Mouse (Mus musculus): ENCODE results near the gene Cenpf. TPM values are rescaled to one million over a fixed set of nuclear protein-coding genes. Genes with fewer than 3 reads are reported as not detected.

Gene Cenpf
- polyA plus RNA-seq (2015; fragmentation: Nextera tagmentation; extraction: Ambion mirVana), result 80.6 and 92.5 TPM in 2 replicates

GRCm38 (mm10) chr1:189687654-189688387 is at the start of gene Cenpf:
TSS of gene Cenpf (minus strand) at chr1:189688086.
- H3K36me3 ChIP-seq, result peaks cover 25% of the 10 kb centered on the region
- H3K9me3 ChIP-seq (replicated peaks), result no peaks in the 10 kb centered on the region
- peak within 1 kb of the TSS; percentile 85 for H3K4me2 ChIP-seq
- H3K27ac ChIP-seq, result peak within 1 kb of the TSS; percentile 66
- peak within 1 kb of the TSS; percentile 77 for H3K4me3 ChIP-seq (replicated peaks)
- ATAC-seq (replicated peaks; ENCODE audit: low FRiP score), result peak; percentile 100
- 1% methylated on average over 53 of the region's 55 CpGs for WGBS
- peaks cover 31% of the 10 kb centered on the region for H3K4me1 ChIP-seq
- H3K9ac ChIP-seq, result peak within 1 kb of the TSS; percentile 82
- no peaks in the 10 kb centered on the region for H3K27me3 ChIP-seq

- Histone ChIP-seq H3K4me1 (peaks cover 51% of the 10 kb centered on the region), H3K4me3 (replicated peaks) (0 out of 2 replicates have a peak overlapping the region, but pooled peaks have one; percentile 96), H3K27ac (peak overlapping the region; percentile 64), H3K36me3 (no peaks in the 10 kb centered on the region), H3K9ac (no peak overlapping the region), H3K4me2 (peak overlapping the region; percentile 80), H3K9me3 (replicated peaks) (no peaks in the 10 kb centered on the region), H3K27me3 (no peaks in the 10 kb centered on the region)
- no peak for ATAC-seq (replicated peaks; ENCODE audit: low FRiP score)
- WGBS, result 54% methylated on average over 8 of the region's 8 CpGs
Measured at GRCm38 (mm10) chr1:189732156-189732555, 44.3 kb upstream of the Cenpf start.

- Histone ChIP-seq H3K27me3 (no peaks in the 10 kb centered on the region), H3K4me2 (peak overlapping the region; percentile 80), H3K4me3 (replicated peaks) (peak overlapping the region; percentile 96; the same call in 1 of the 2 replicates), H3K4me1 (peaks cover 54% of the 10 kb centered on the region), H3K27ac (peak overlapping the region; percentile 64), H3K36me3 (no peaks in the 10 kb centered on the region), H3K9me3 (replicated peaks) (no peaks in the 10 kb centered on the region), H3K9ac (0 out of 2 replicates have a peak overlapping the region, but pooled peaks have one; percentile 6)
- WGBS, result 64% methylated on average over 10 of the region's 10 CpGs
- no peak for ATAC-seq (replicated peaks; ENCODE audit: low FRiP score)
Measured at GRCm38 (mm10) chr1:189731697-189732096, 43.8 kb upstream of the Cenpf start.

GRCm38 (mm10) chr1:189729141-189729815 is 41.4 kb upstream of the Cenpf start:
- 3% methylated on average over 17 of the region's 17 CpGs for WGBS

GRCm38 (mm10) chr1:189728784-189729115 is 40.9 kb upstream of the Cenpf start:
- H3K9ac ChIP-seq, result peak overlapping the region; percentile 95
- no peak for ATAC-seq (replicated peaks; ENCODE audit: low FRiP score)
- no peaks in the 10 kb centered on the region for H3K36me3 ChIP-seq
- H3K4me1 ChIP-seq, result peaks cover 64% of the 10 kb centered on the region
- H3K9me3 ChIP-seq (replicated peaks), result no peaks in the 10 kb centered on the region
- H3K4me2 ChIP-seq, result peak overlapping the region; percentile 80
- peak overlapping the region; percentile 96 for H3K4me3 ChIP-seq (replicated peaks)
- no peaks in the 10 kb centered on the region for H3K27me3 ChIP-seq
- H3K27ac ChIP-seq, result peak overlapping the region; percentile 99
- WGBS, result 0% methylated on average over 15 of the region's 15 CpGs

More at GRCm38 (mm10) chr1:189729141-189729815, 41.4 kb upstream of the Cenpf start:
- Histone ChIP-seq H3K27me3 (no peaks in the 10 kb centered on the region), H3K27ac (peak overlapping the region; percentile 99), H3K9me3 (replicated peaks) (no peaks in the 10 kb centered on the region), H3K4me3 (replicated peaks) (peak overlapping the region; percentile 96), H3K4me1 (peaks cover 64% of the 10 kb centered on the region), H3K36me3 (no peaks in the 10 kb centered on the region), H3K9ac (peak overlapping the region; percentile 95), H3K4me2 (peak overlapping the region; percentile 80)
- ATAC-seq (replicated peaks; ENCODE audit: low FRiP score), result no peak

- peak; percentile 92 for ATAC-seq (replicated peaks; ENCODE audit: low FRiP score)
- H3K9me3 ChIP-seq (replicated peaks), result no peaks in the 10 kb centered on the region
- H3K27me3 ChIP-seq, result no peaks in the 10 kb centered on the region
- under 1% methylated on average over 88 of the region's 98 CpGs for WGBS
- peaks cover 64% of the 10 kb centered on the region for H3K4me1 ChIP-seq
- H3K9ac ChIP-seq, result peak within 1 kb of the TSS; percentile 95
- H3K4me3 ChIP-seq (replicated peaks), result peak within 1 kb of the TSS; percentile 96
- H3K36me3 ChIP-seq, result no peaks in the 10 kb centered on the region
- peak within 1 kb of the TSS; percentile 99 for H3K27ac ChIP-seq
- H3K4me2 ChIP-seq, result peak within 1 kb of the TSS; percentile 80
Measured at GRCm38 (mm10) chr1:189727884-189728783, 40.2 kb upstream of the Cenpf start, which contains the start of gene Ptpn14. TSS of gene Ptpn14 (plus strand) at chr1:189728268.

GRCm38 (mm10) chr1:189727346-189727883 is 39.5 kb upstream of the Cenpf start:
- ATAC-seq (replicated peaks; ENCODE audit: low FRiP score), result peak; percentile 72

GRCm38 (mm10) chr1:189726121-189726520 is 38.2 kb upstream of the Cenpf start:
- peak; percentile 19 for ATAC-seq (replicated peaks; ENCODE audit: low FRiP score)
- Histone ChIP-seq H3K36me3 (no peaks in the 10 kb centered on the region), H3K9me3 (replicated peaks) (no peaks in the 10 kb centered on the region), H3K4me3 (replicated peaks) (no peak overlapping the region), H3K27me3 (no peaks in the 10 kb centered on the region), H3K27ac (peak overlapping the region; percentile 99), H3K4me2 (no peak overlapping the region), H3K4me1 (peaks cover 45% of the 10 kb centered on the region), H3K9ac (no peak overlapping the region)
- 49% methylated on average over 4 of the region's 4 CpGs for WGBS

More at GRCm38 (mm10) chr1:189727346-189727883, 39.5 kb upstream of the Cenpf start:
- no peaks in the 10 kb centered on the region for H3K27me3 ChIP-seq
- no peaks in the 10 kb centered on the region for H3K36me3 ChIP-seq
- peak overlapping the region; percentile 80 for H3K4me2 ChIP-seq
- H3K4me1 ChIP-seq, result peaks cover 58% of the 10 kb centered on the region
- no peaks in the 10 kb centered on the region for H3K9me3 ChIP-seq (replicated peaks)
- peak overlapping the region; percentile 60 for H3K9ac ChIP-seq
- H3K27ac ChIP-seq, result peak overlapping the region; percentile 99
- WGBS, result under 1% methylated on average over 22 of the region's 22 CpGs
- H3K4me3 ChIP-seq (replicated peaks), result peak overlapping the region; percentile 96

GRCm38 (mm10) chr1:189718600-189718999 is 30.7 kb upstream of the Cenpf start:
- no peak for ATAC-seq (replicated peaks; ENCODE audit: low FRiP score)
- Histone ChIP-seq H3K27ac (no peak overlapping the region), H3K36me3 (no peaks in the 10 kb centered on the region), H3K4me3 (replicated peaks) (no peak overlapping the region), H3K27me3 (no peaks in the 10 kb centered on the region), H3K4me2 (no peak overlapping the region), H3K9ac (no peak overlapping the region), H3K9me3 (replicated peaks) (0 out of 2 replicates have a peak, but pooled peaks cover 5% of the 10 kb centered on the region), H3K4me1 (peaks cover 18% of the 10 kb centered on the region)
- WGBS, result 73% methylated on average over 5 of the region's 5 CpGs

- no peak overlapping the region for H3K27ac ChIP-seq
- no peak for ATAC-seq (replicated peaks; ENCODE audit: low FRiP score)
Measured at GRCm38 (mm10) chr1:189717546-189717945, 29.7 kb upstream of the Cenpf start.

More at GRCm38 (mm10) chr1:189717546-189717945, 29.7 kb upstream of the Cenpf start:
- peaks cover 18% of the 10 kb centered on the region for H3K4me1 ChIP-seq
- H3K36me3 ChIP-seq, result no peaks in the 10 kb centered on the region
- H3K4me2 ChIP-seq, result no peak overlapping the region
- H3K4me3 ChIP-seq (replicated peaks), result no peak overlapping the region
- no peak overlapping the region for H3K9ac ChIP-seq
- 79% methylated on average over 11 of the region's 11 CpGs for WGBS
- H3K27me3 ChIP-seq, result no peaks in the 10 kb centered on the region
- 0 out of 2 replicates have a peak, but pooled peaks cover 5% of the 10 kb centered on the region for H3K9me3 ChIP-seq (replicated peaks)
